Comparison of ENCODE assay signal across 9 mouse cellular contexts in the genomic region with DNA sequence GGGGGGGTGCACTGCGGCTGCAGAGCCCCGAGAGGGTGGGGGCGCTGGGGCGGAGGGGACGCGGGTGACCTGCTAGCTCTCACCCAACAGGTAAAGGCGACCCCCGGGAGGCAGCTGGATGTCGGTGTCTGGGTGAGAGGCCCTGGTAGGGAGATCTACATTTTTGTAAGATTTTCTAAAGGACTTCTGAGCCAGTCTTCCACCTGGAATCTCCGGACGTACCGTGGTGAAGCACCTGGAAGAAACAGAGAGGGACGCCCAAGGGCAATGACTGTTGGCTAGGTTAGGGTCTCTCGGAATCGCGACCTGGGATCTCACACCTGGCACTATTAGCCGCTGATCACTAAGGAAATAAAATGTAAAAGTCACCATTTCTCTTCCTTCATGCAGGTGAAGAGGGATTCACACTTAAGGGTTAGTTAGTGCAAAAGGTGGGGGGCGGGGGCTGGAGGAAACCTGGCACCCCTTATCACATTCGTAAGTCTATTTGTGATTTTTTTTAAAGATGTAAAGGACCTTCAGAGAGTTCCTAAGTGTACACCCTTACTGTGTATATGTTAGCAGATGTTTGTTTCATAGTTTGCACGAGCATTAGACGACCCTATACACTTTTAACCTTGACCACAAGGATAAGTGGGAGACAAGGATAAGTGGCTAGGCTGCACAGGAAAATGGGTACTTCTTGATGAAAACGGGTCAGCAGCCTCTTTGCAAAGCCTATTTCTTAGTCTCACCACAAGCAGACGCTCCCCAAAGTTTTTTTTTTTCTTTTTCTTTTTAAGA. TPM values are rescaled to one million over a fixed set of nuclear protein-coding genes. Genes with fewer than 3 reads are reported as not detected.
DNase-seq lines count a peak whose midpoint lies in the region; ATAC-seq and TF ChIP-seq lines count a peak whose summit lies in the region.
"Had no signal": no experiment of that assay in that cellular context is flagged by ENCODE, and none has a peak within 500 bp of the region (broad histone marks: within the 10 kb centered on the region; RNA-seq: fewer than 3 reads in every experiment).

No protein-coding gene starts in this region.

- ATAC-seq in limb, embryonic 15.5 days (ENCODE audit: insufficient number of reproducible peaks, low FRiP score, low TSS enrichment, low read depth): no peak
- no peak for ATAC-seq in stomach, embryonic 16.5 days (ENCODE audit: insufficient read depth, low FRiP score)

- H3K4me2 ChIP-seq in limb, embryonic 15.5 days: peak overlapping the region; percentile 73
- H3K4me2 ChIP-seq in stomach, embryonic 16.5 days (ENCODE audit: low read depth, low read length): peak overlapping the region; percentile 81

- no peak for TF ChIP-seq POLR2A in spleen, adult 2 months (IDR thresholded peaks at IDR 0.05; ENCODE audit: low read depth, low read length)

- peak overlapping the region; percentile 77 for H3K9ac ChIP-seq in limb, embryonic 15.5 days
- H3K9ac ChIP-seq in stomach, embryonic 16.5 days (ENCODE audit: low read length): peak overlapping the region; percentile 87

- no peaks in the 10 kb centered on the region for H3K36me3 ChIP-seq in spleen, adult 2 months (ENCODE audit: control insufficient read depth, insufficient read depth, low read length)
- peaks cover 22% of the 10 kb centered on the region for H3K36me3 ChIP-seq in limb, embryonic 15.5 days
- H3K36me3 ChIP-seq in stomach, embryonic 16.5 days (ENCODE audit: control insufficient read depth, insufficient read depth, low read length): no peaks in the 10 kb centered on the region

- H3K4me1 ChIP-seq in spleen, adult 2 months (ENCODE audit: control insufficient read depth, insufficient read depth, insufficient read length): peaks cover 3% of the 10 kb centered on the region; the same call in 1 of the 2 replicates
- peaks cover 39% of the 10 kb centered on the region for H3K4me1 ChIP-seq in limb, embryonic 15.5 days
- peaks cover 31% of the 10 kb centered on the region for H3K4me1 ChIP-seq in stomach, embryonic 16.5 days (ENCODE audit: control insufficient read depth, insufficient read depth, low read length)

- intact Hi-C loops in gastrocnemius, adult 2 months (cut with DNase I): loop anchor here (5.0 kb wide), 5 partner anchors 140 to 700 kb away; no protein-coding TSS in a partner anchor

- DNase-seq in gastrocnemius, adult 2 months: no peak
- no peak for DNase-seq in gastrocnemius, postnatal 25 days
- no peak for DNase-seq in spleen, adult 2 months (ENCODE audit: low read depth in 1 of 2, low spot score in 2 of 2)
- DNase-seq in spleen, postnatal 10 days (ENCODE audit: low spot score in 2 of 2): no peak
- DNase-seq in spleen, postnatal 14 days (ENCODE audit: low spot score in 2 of 2): no peak
- DNase-seq in adrenal gland, postnatal 25 days: no peak

- TF ChIP-seq CTCF in gastrocnemius, adult 2 months (IDR thresholded peaks at IDR 0.05): no peak
- no peak for TF ChIP-seq CTCF in spleen, adult 2 months (IDR thresholded peaks at IDR 0.05; ENCODE audit: extremely low read depth, insufficient read depth, insufficient read length, insufficient replicate concordance)

- H3K27me3 ChIP-seq in spleen, adult 2 months (ENCODE audit: control insufficient read depth, insufficient read depth, low read length): peaks cover 20% of the 10 kb centered on the region
- H3K27me3 ChIP-seq in limb, embryonic 15.5 days: no peaks in the 10 kb centered on the region; the same call in 1 of the 2 replicates
- H3K27me3 ChIP-seq in stomach, embryonic 16.5 days (ENCODE audit: control insufficient read depth, insufficient read depth, low read length): no peaks in the 10 kb centered on the region

- H3K4me3 ChIP-seq in gastrocnemius, adult 2 months: peak overlapping the region; percentile 82
- H3K4me3 ChIP-seq in spleen, adult 2 months (ENCODE audit: extremely low read depth, insufficient read depth, insufficient read length): peak overlapping the region; percentile 71; the same call in 1 of the 2 replicates
- H3K4me3 ChIP-seq in limb, embryonic 15.5 days: peak overlapping the region; percentile 75
- H3K4me3 ChIP-seq in stomach, embryonic 16.5 days (replicated peaks; ENCODE audit: low read length): peak overlapping the region; percentile 75

- WGBS in spleen, adult 2 months: 6% methylated on average over 21 of the region's 23 CpGs
- WGBS in limb, embryonic 15.5 days: under 1% methylated on average over 23 of the region's 23 CpGs
- under 1% methylated on average over 23 of the region's 23 CpGs for WGBS in stomach, embryonic 16.5 days

- H3K9me3 ChIP-seq in limb, embryonic 15.5 days: no peaks in the 10 kb centered on the region
- no peaks in the 10 kb centered on the region for H3K9me3 ChIP-seq in stomach, embryonic 16.5 days (replicated peaks; ENCODE audit: control insufficient read depth, low read length)

- H3K27ac ChIP-seq in gastrocnemius, adult 2 months: peak overlapping the region; percentile 96
- H3K27ac ChIP-seq in spleen, adult 2 months (ENCODE audit: insufficient read depth, low read length): no peak overlapping the region
- peak overlapping the region; percentile 98 for H3K27ac ChIP-seq in limb, embryonic 15.5 days
- H3K27ac ChIP-seq in stomach, embryonic 16.5 days (ENCODE audit: low read length): peak overlapping the region; percentile 97

RNA-seq across cellular contexts. Expression of a gene that starts 0.9 kb away (rescaled TPM):
- 10 to 100 TPM; 73.9 to 90.0 TPM for total RNA-seq in gastrocnemius, adult 2 months (2021)
- total RNA-seq in gastrocnemius, postnatal 25 days (2021): 10 to 100 TPM; 55.0 to 69.2 TPM
- polyA plus RNA-seq in spleen, adult 2 months (2012; rRNA removed): 1.3 and 1.7 TPM in 2 replicates
- 13.4 and 13.5 TPM in 2 replicates for polyA plus RNA-seq in limb, embryonic 15.5 days (2015; fragmentation: Nextera tagmentation; extraction: Ambion mirVana)
- polyA plus RNA-seq in stomach, embryonic 16.5 days (2015; fragmentation: Nextera tagmentation; extraction: Ambion mirVana): 5.0 and 5.9 TPM in 2 replicates
- 15.7 and 17.9 TPM in 2 replicates for total RNA-seq in adrenal gland, postnatal 25 days (2021)

RNA-seq across cellular contexts. Expression of a gene that starts 24.1 kb away (rescaled TPM):
- 1 to 10 TPM; 8.4 to 8.5 TPM for total RNA-seq in gastrocnemius, adult 2 months (2021)
- total RNA-seq in gastrocnemius, postnatal 25 days (2021): 1 to 10 TPM; 6.5 to 7.7 TPM
- polyA plus RNA-seq in spleen, adult 2 months (2012; rRNA removed): 6.3 and 7.4 TPM in 2 replicates
- polyA plus RNA-seq in limb, embryonic 15.5 days (2015; fragmentation: Nextera tagmentation; extraction: Ambion mirVana): 11.0 and 11.2 TPM in 2 replicates
- polyA plus RNA-seq in stomach, embryonic 16.5 days (2015; fragmentation: Nextera tagmentation; extraction: Ambion mirVana): 12.1 and 12.9 TPM in 2 replicates
- total RNA-seq in adrenal gland, postnatal 25 days (2021): 35.8 and 39.4 TPM in 2 replicates

RNA-seq across cellular contexts. Expression of a gene that starts 59.2 kb away (rescaled TPM):
- total RNA-seq in gastrocnemius, adult 2 months (2021): not detected
- not detected for total RNA-seq in gastrocnemius, postnatal 25 days (2021)
- polyA plus RNA-seq in spleen, adult 2 months (2012; rRNA removed): not detected in 2 replicates
- 39.8 and 43.6 TPM in 2 replicates for polyA plus RNA-seq in limb, embryonic 15.5 days (2015; fragmentation: Nextera tagmentation; extraction: Ambion mirVana)
- polyA plus RNA-seq in stomach, embryonic 16.5 days (2015; fragmentation: Nextera tagmentation; extraction: Ambion mirVana): 16.8 and 18.6 TPM in 2 replicates
- not detected in 2 replicates for total RNA-seq in adrenal gland, postnatal 25 days (2021)
- total RNA-seq: layer of hippocampus, postnatal 10 days had no signal
